Mouse (Mus musculus) lung, adult 18-20 months (tissue): ENCODE results near the gene Cntnap5b.
"Not testable (repeated sequence)": the region's sequence is repeated elsewhere in the genome, so short reads cannot be mapped to it uniquely, and the experiment has no call there.

Source experiments
- DNase-seq, 2 experiments: peaks; one replicate each; pipeline ENCODE4 v3.0.0; 2022; ENCODE audit warnings: mixed read lengths in 2 of 2

The Cntnap5b gene

GRCm38 (mm10) chr1:99772614-99773013, at the start of gene Cntnap5b:
Cntnap5b (plus strand) TSS chr1:99772765.
- DNase-seq = no peak

GRCm38 (mm10) chr1:99759996-99760395, 12.6 kb upstream of the Cntnap5b start:
- no peak for DNase-seq

GRCm38 (mm10) chr1:99772183-99772582, 382 bp upstream of the Cntnap5b start:
- DNase-seq = no peak

- no peak for DNase-seq
Measured at GRCm38 (mm10) chr1:99774144-99774543, 1.6 kb downstream of the Cntnap5b start.

- no peak for DNase-seq
Measured at GRCm38 (mm10) chr1:99813334-99814110, 41.0 kb downstream of the Cntnap5b start.

GRCm38 (mm10) chr1:99872344-99872743, 99.8 kb downstream of the Cntnap5b start:
- DNase-seq = no peak

- DNase-seq = no peak
Measured at GRCm38 (mm10) chr1:99907774-99908173, 135.2 kb downstream of the Cntnap5b start.

- DNase-seq = no peak
Measured at GRCm38 (mm10) chr1:99943515-99943914, 170.9 kb downstream of the Cntnap5b start.

- no peak for DNase-seq
Measured at GRCm38 (mm10) chr1:99959428-99959987, 186.9 kb downstream of the Cntnap5b start.

- no peak for DNase-seq
Measured at GRCm38 (mm10) chr1:99967300-99968089, 194.9 kb downstream of the Cntnap5b start.

- no peak for DNase-seq
Measured at GRCm38 (mm10) chr1:99970184-99971086, 197.9 kb downstream of the Cntnap5b start.

GRCm38 (mm10) chr1:100001226-100001625, 228.7 kb downstream of the Cntnap5b start:
- not testable (repeated sequence) for DNase-seq

GRCm38 (mm10) chr1:100006021-100006745, 233.6 kb downstream of the Cntnap5b start:
- no peak for DNase-seq

GRCm38 (mm10) chr1:100041808-100042207, 269.2 kb downstream of the Cntnap5b start:
- DNase-seq = no peak

GRCm38 (mm10) chr1:100079812-100080211, 307.2 kb downstream of the Cntnap5b start:
- DNase-seq = no peak

GRCm38 (mm10) chr1:100100516-100100915, 328.0 kb downstream of the Cntnap5b start:
- DNase-seq = no peak

GRCm38 (mm10) chr1:100101017-100101416, 328.5 kb downstream of the Cntnap5b start:
- no peak for DNase-seq

GRCm38 (mm10) chr1:100104343-100104742, 331.8 kb downstream of the Cntnap5b start:
- no peak for DNase-seq

GRCm38 (mm10) chr1:100122410-100122935, 349.9 kb downstream of the Cntnap5b start:
- no peak for DNase-seq

GRCm38 (mm10) chr1:100163588-100164357, 391.2 kb downstream of the Cntnap5b start:
- no peak for DNase-seq

- DNase-seq = no peak
Measured at GRCm38 (mm10) chr1:100171566-100171965, 399.0 kb downstream of the Cntnap5b start.
